Mouse (Mus musculus) forebrain, embryonic 14.5 days (tissue): ENCODE results near the gene Ranbp1. TPM values are rescaled to one million over a fixed set of nuclear protein-coding genes. Genes with fewer than 3 reads are reported as not detected.
A peak's percentile ranks its signal among the peaks of the same experiment; 100 is the strongest.

ENCODE experiments used
- ATAC-seq: fragments of 200-750 bp; cut with Nextera tagmentation; 2 replicates; pipeline ENCODE4 v1.8.0; 2017; ENCODE audit warnings: mild to moderate bottlenecking, moderate library complexity
- DNase-seq: peaks from one replicate; pipeline ENCODE4 v3.0.0-alpha.2; 2015; ENCODE audit warnings: low spot score
- H3K27ac ChIP-seq: fragments of 300-500 bp; sonication (generic); 2 replicates; pipeline ENCODE4 v1.5.1; 2014; ENCODE audit warnings: low read depth, mild to moderate bottlenecking, control low read depth, low read length, moderate library complexity
- H3K27me3 ChIP-seq: fragments of 300-500 bp; sonication (generic); replicated peaks from 2 replicates; pipeline ENCODE4 v1.6.1; 2014; ENCODE audit warnings: low read length, control low read depth, mixed read lengths; ENCODE audit not compliant: control insufficient read depth, insufficient read depth
- H3K36me3 ChIP-seq: fragments of 300-500 bp; sonication (generic); 2 replicates; pipeline ENCODE4 v1.6.1; 2014; ENCODE audit warnings: low read length, control low read depth; ENCODE audit not compliant: control insufficient read depth, insufficient read depth
- H3K4me1 ChIP-seq: fragments of 300-500 bp; sonication (generic); 2 replicates; pipeline ENCODE4 v1.6.1; 2014; ENCODE audit warnings: antibody characterized with exemption, low read length, control low read depth; ENCODE audit not compliant: control insufficient read depth, insufficient read depth
- H3K4me2 ChIP-seq: fragments of 300-500 bp; sonication (generic); 2 replicates; pipeline ENCODE4 v1.6.1; 2014; ENCODE audit warnings: mild to moderate bottlenecking, control low read depth, low read length
- H3K4me3 ChIP-seq: fragments of 300-500 bp; sonication (generic); 2 replicates; pipeline ENCODE4 v1.5.1; 2014; ENCODE audit warnings: low read depth, low read length, control low read depth
- H3K9ac ChIP-seq: fragments of 300-500 bp; sonication (generic); 2 replicates; pipeline ENCODE4 v1.6.1; 2014; ENCODE audit warnings: mild to moderate bottlenecking, low read length, control low read depth, moderate library complexity
- H3K9me3 ChIP-seq: fragments of 300-500 bp; sonication (generic); replicated peaks from 2 replicates; pipeline ENCODE4 v1.6.1; 2016; ENCODE audit warnings: low read length, control low read depth, mixed read lengths; ENCODE audit not compliant: control insufficient read depth
- WGBS: fragments of 180-500 bp; shearing (Covaris S2); extraction: QIAGEN DNeasy Blood & Tissue Kit; methylation state at CpG from one replicate; pipeline ENCODE4 v1.1.7; 2014; 5-methylcytosine and 5-hydroxymethylcytosine counted together
- polyA plus RNA-seq: library from polyadenylated mRNA; unstranded; fragments of >200 nt; fragmentation: Nextera tagmentation; extraction: Ambion mirVana; gene quantifications from 2 replicates; pipeline ENCODE4 v1.2.1, GENCODE M21; 2014

Ranbp1 gene
- polyA plus RNA-seq, 1 experiment from 2014 or later, result 537 TPM

- ATAC-seq, result no peak
Measured at GRCm38 (mm10) chr16:18229622-18230021, 18.9 kb downstream of the Ranbp1 start.

GRCm38 (mm10) chr16:18228856-18229255, 19.7 kb downstream of the Ranbp1 start:
- no peak overlapping the region for H3K4me2 ChIP-seq
- H3K4me3 ChIP-seq, result no peak overlapping the region
- peaks cover 13% of the 10 kb centered on the region for H3K4me1 ChIP-seq
- H3K36me3 ChIP-seq, result peaks cover 50% of the 10 kb centered on the region
- H3K9me3 ChIP-seq, result no peaks in the 10 kb centered on the region
- H3K27me3 ChIP-seq, result no peaks in the 10 kb centered on the region
- H3K9ac ChIP-seq, result no peak overlapping the region; the same call in 1 of the 2 replicates
- DNase-seq (no peak), ATAC-seq (no peak)
- H3K27ac ChIP-seq, result no peak overlapping the region
- 98% methylated on average over 4 of the region's 4 CpGs for WGBS

More at GRCm38 (mm10) chr16:18229622-18230021, 18.9 kb downstream of the Ranbp1 start:
- Histone ChIP-seq H3K9me3 (no peaks in the 10 kb centered on the region), H3K4me1 (peaks cover 19% of the 10 kb centered on the region), H3K9ac (no peak overlapping the region), H3K27me3 (no peaks in the 10 kb centered on the region), H3K4me3 (no peak overlapping the region), H3K27ac (no peak overlapping the region), H3K36me3 (peaks cover 42% of the 10 kb centered on the region), H3K4me2 (no peak overlapping the region)
- WGBS, result 64% methylated on average over 11 of the region's 11 CpGs
- no peak for DNase-seq

- DNase-seq, result no peak
- ATAC-seq, result no peak
- no peak overlapping the region for H3K27ac ChIP-seq
- no peak overlapping the region for H3K4me2 ChIP-seq
- no peak overlapping the region for H3K9ac ChIP-seq
- no peaks in the 10 kb centered on the region for H3K27me3 ChIP-seq
- H3K9me3 ChIP-seq, result no peaks in the 10 kb centered on the region
- H3K4me3 ChIP-seq, result no peak overlapping the region
- peaks cover 8% of the 10 kb centered on the region; the same call in 1 of the 2 replicates for H3K4me1 ChIP-seq
- H3K36me3 ChIP-seq, result peaks cover 59% of the 10 kb centered on the region
- 94% methylated on average over 20 of the region's 20 CpGs for WGBS
Measured at GRCm38 (mm10) chr16:18227897-18228422, 20.6 kb downstream of the Ranbp1 start.

- peaks cover 67% of the 10 kb centered on the region for H3K36me3 ChIP-seq
- H3K9ac ChIP-seq, result no peak overlapping the region
- WGBS, result 97% methylated on average over 13 of the region's 13 CpGs
- H3K4me1 ChIP-seq, result peaks cover 8% of the 10 kb centered on the region; the same call in 1 of the 2 replicates
- no peak for ATAC-seq
- no peak overlapping the region for H3K27ac ChIP-seq
- H3K4me2 ChIP-seq, result no peak overlapping the region
- H3K4me3 ChIP-seq, result no peak overlapping the region
- no peaks in the 10 kb centered on the region for H3K9me3 ChIP-seq
- DNase-seq, result no peak
- no peaks in the 10 kb centered on the region for H3K27me3 ChIP-seq
Measured at GRCm38 (mm10) chr16:18227187-18227586, 21.3 kb downstream of the Ranbp1 start.

- Histone ChIP-seq H3K27ac (no peak overlapping the region), H3K27me3 (no peaks in the 10 kb centered on the region), H3K9me3 (no peaks in the 10 kb centered on the region), H3K36me3 (peaks cover 51% of the 10 kb centered on the region), H3K4me2 (no peak overlapping the region), H3K4me1 (no peaks in the 10 kb centered on the region), H3K4me3 (no peak overlapping the region), H3K9ac (no peak overlapping the region)
- DNase-seq, result no peak
- no peak for ATAC-seq
- WGBS, result 88% methylated on average over 11 of the region's 11 CpGs
Measured at GRCm38 (mm10) chr16:18222188-18222587, 26.3 kb downstream of the Ranbp1 start.

GRCm38 (mm10) chr16:18221543-18221898, 27.0 kb downstream of the Ranbp1 start:
- peaks cover 44% of the 10 kb centered on the region for H3K36me3 ChIP-seq
- no peak overlapping the region for H3K27ac ChIP-seq
- WGBS, result 74% methylated on average over 11 of the region's 11 CpGs
- no peaks in the 10 kb centered on the region for H3K4me1 ChIP-seq
- no peaks in the 10 kb centered on the region for H3K9me3 ChIP-seq
- no peaks in the 10 kb centered on the region for H3K27me3 ChIP-seq
- ATAC-seq (no peak), DNase-seq (no peak)
- H3K4me3 ChIP-seq, result no peak overlapping the region
- no peak overlapping the region for H3K4me2 ChIP-seq
- no peak overlapping the region for H3K9ac ChIP-seq

GRCm38 (mm10) chr16:18220856-18221542, 27.5 kb downstream of the Ranbp1 start:
- no peak overlapping the region for H3K9ac ChIP-seq
- ATAC-seq, result no peak
- H3K4me2 ChIP-seq, result no peak overlapping the region
- H3K36me3 ChIP-seq, result peaks cover 39% of the 10 kb centered on the region
- H3K27me3 ChIP-seq, result no peaks in the 10 kb centered on the region
- no peak overlapping the region for H3K27ac ChIP-seq
- WGBS, result 89% methylated on average over 6 of the region's 6 CpGs
- no peaks in the 10 kb centered on the region for H3K4me1 ChIP-seq
- H3K9me3 ChIP-seq, result no peaks in the 10 kb centered on the region
- no peak overlapping the region for H3K4me3 ChIP-seq
- no peak for DNase-seq

GRCm38 (mm10) chr16:18220001-18220400, 28.5 kb downstream of the Ranbp1 start:
- Histone ChIP-seq H3K4me1 (no peaks in the 10 kb centered on the region), H3K9ac (no peak overlapping the region), H3K4me3 (no peak overlapping the region), H3K27me3 (no peaks in the 10 kb centered on the region), H3K4me2 (no peak overlapping the region), H3K36me3 (peaks cover 29% of the 10 kb centered on the region), H3K27ac (peak overlapping the region; percentile 27; the same call in 1 of the 2 replicates), H3K9me3 (no peaks in the 10 kb centered on the region)
- ATAC-seq (0 out of 2 replicates have a peak, but pooled peaks have one; percentile 36), DNase-seq (peak; percentile 38)
- 65% methylated on average over 8 of the region's 8 CpGs for WGBS

GRCm38 (mm10) chr16:18218580-18218996, 29.9 kb downstream of the Ranbp1 start:
- no peak for DNase-seq
- Histone ChIP-seq H3K36me3 (peaks cover 15% of the 10 kb centered on the region), H3K4me1 (0 out of 2 replicates have a peak, but pooled peaks cover 9% of the 10 kb centered on the region), H3K9me3 (no peaks in the 10 kb centered on the region), H3K4me3 (no peak overlapping the region), H3K9ac (no peak overlapping the region), H3K27me3 (no peaks in the 10 kb centered on the region), H3K4me2 (no peak overlapping the region), H3K27ac (no peak overlapping the region)
- no peak for ATAC-seq
- 79% methylated on average over 9 of the region's 9 CpGs for WGBS
